Mouse (Mus musculus): ENCODE results near the gene Fam189b.
"Not testable (repeated sequence)": the region's sequence is repeated elsewhere in the genome, so short reads cannot be mapped to it uniquely, and the experiment has no call there.

Fam189b gene

GRCm38 (mm10) chr3:89203142-89203514 lies 20.2 kb downstream of the Fam189b start:
- DNase-seq (ENCODE audit: inconsistent ontology term) = no peak

- no peak for DNase-seq (ENCODE audit: inconsistent ontology term)
Observed at GRCm38 (mm10) chr3:89206079-89206478, 23.1 kb downstream of the Fam189b start.

- no peak for DNase-seq (ENCODE audit: inconsistent ontology term)
Observed at GRCm38 (mm10) chr3:89206695-89207094, 23.8 kb downstream of the Fam189b start.

GRCm38 (mm10) chr3:89208075-89208657 lies 25.2 kb downstream of the Fam189b start:
- DNase-seq (ENCODE audit: inconsistent ontology term) = no peak

GRCm38 (mm10) chr3:89208736-89209135 lies 25.8 kb downstream of the Fam189b start:
- DNase-seq (ENCODE audit: inconsistent ontology term) = no peak

GRCm38 (mm10) chr3:89209731-89210130 lies 26.8 kb downstream of the Fam189b start:
- no peak for DNase-seq (ENCODE audit: inconsistent ontology term)

GRCm38 (mm10) chr3:89210162-89210561 lies 27.2 kb downstream of the Fam189b start:
- no peak for DNase-seq (ENCODE audit: inconsistent ontology term)

GRCm38 (mm10) chr3:89210731-89211130 lies 27.8 kb downstream of the Fam189b start:
- DNase-seq (ENCODE audit: inconsistent ontology term) = no peak

- peak; percentile 98 for DNase-seq (ENCODE audit: inconsistent ontology term)
Observed at GRCm38 (mm10) chr3:89213803-89214530, 31.0 kb downstream of the Fam189b start.

- peak; percentile 50 for DNase-seq (ENCODE audit: inconsistent ontology term)
Observed at GRCm38 (mm10) chr3:89214681-89215411, 31.9 kb downstream of the Fam189b start, which contains the start of gene Thbs3. Gene Thbs3, plus strand, starts transcription at chr3:89215180.

- DNase-seq (ENCODE audit: inconsistent ontology term) = peak; percentile 78
Observed at GRCm38 (mm10) chr3:89215853-89216252, 32.9 kb downstream of the Fam189b start.

- not testable (repeated sequence) for DNase-seq (ENCODE audit: inconsistent ontology term)
Observed at GRCm38 (mm10) chr3:89216407-89216806, 33.5 kb downstream of the Fam189b start.

- no peak for DNase-seq (ENCODE audit: inconsistent ontology term)
Observed at GRCm38 (mm10) chr3:89218271-89218670, 35.3 kb downstream of the Fam189b start.

- no peak for DNase-seq (ENCODE audit: inconsistent ontology term)
Observed at GRCm38 (mm10) chr3:89219546-89219945, 36.6 kb downstream of the Fam189b start.

- no peak for DNase-seq (ENCODE audit: inconsistent ontology term)
Observed at GRCm38 (mm10) chr3:89221167-89221566, 38.2 kb downstream of the Fam189b start.

- no peak for DNase-seq (ENCODE audit: inconsistent ontology term)
Observed at GRCm38 (mm10) chr3:89224796-89225195, 41.9 kb downstream of the Fam189b start.

- no peak for DNase-seq (ENCODE audit: inconsistent ontology term)
Observed at GRCm38 (mm10) chr3:89225321-89225815, 42.4 kb downstream of the Fam189b start.

GRCm38 (mm10) chr3:89225918-89226317 lies 43.0 kb downstream of the Fam189b start:
- DNase-seq (ENCODE audit: inconsistent ontology term) = peak; percentile 85

- DNase-seq (ENCODE audit: inconsistent ontology term) = no peak
Observed at GRCm38 (mm10) chr3:89226361-89226760, 43.4 kb downstream of the Fam189b start.

- DNase-seq (ENCODE audit: inconsistent ontology term) = no peak
Observed at GRCm38 (mm10) chr3:89226900-89227299, 44.0 kb downstream of the Fam189b start, which contains the start of gene Mtx1. Gene Mtx1, minus strand, starts transcription at chr3:89227088.

- DNase-seq (ENCODE audit: inconsistent ontology term) = peak; percentile 97
Observed at GRCm38 (mm10) chr3:89227307-89228179, 44.6 kb downstream of the Fam189b start.
